Mouse (Mus musculus) activated CD4-positive, CD25-positive, alpha-beta regulatory T cell, adult 4 months (primary cell): Measurements from ENCODE around the gene Gm10803. TPM values are rescaled to one million over a fixed set of nuclear protein-coding genes. Genes with fewer than 3 reads are reported as not detected.

Experiments used
- ATAC-seq: one replicate; pipeline ENCODE4 v1.8.0; 2017
- polyA plus RNA-seq, 2 experiments: library from polyadenylated mRNA; unstranded; fragments of 100-300 nt; shearing (Covaris generic); gene quantifications; one replicate each; pipeline ENCODE4 v1.2.1; 2017

The Gm10803 gene
- polyA plus RNA-seq, 2 experiments from 2014 or later: not detected

DNA sequence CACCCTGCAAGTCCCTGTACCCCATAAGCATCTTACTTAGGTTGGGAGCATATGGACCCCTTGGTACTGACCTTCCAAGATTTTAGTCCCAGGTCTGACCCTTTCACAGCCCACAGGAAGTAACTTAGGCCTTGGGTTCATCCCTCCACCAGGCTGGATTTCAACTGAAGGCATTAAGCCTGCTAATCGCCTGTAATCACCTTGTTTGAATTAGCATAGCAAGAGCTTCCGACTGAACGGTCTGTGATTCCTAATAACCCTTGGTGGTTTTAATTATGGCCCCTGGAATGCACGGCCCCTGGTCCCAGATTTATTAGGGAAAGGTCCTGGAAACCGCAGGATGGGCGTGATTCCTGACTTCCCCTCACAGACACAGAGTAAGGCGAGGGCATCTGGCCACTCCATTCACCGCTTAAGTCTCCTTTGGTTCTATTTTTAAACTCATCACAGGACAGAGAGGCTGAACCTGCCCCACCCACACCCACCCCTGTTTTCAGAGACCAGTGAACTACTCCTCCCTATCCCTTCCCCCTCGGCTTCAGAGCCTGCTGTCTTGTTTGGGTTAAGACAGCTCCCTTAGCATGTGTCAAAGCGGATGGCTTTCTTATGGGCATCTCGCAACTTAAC, 31.9 kb downstream of the Gm10803 start:
- ATAC-seq: no peak

- ATAC-seq: no peak
Measured at GRCm38 (mm10) chr2:93593121-93593520, 32.8 kb downstream of the Gm10803 start.

DNA sequence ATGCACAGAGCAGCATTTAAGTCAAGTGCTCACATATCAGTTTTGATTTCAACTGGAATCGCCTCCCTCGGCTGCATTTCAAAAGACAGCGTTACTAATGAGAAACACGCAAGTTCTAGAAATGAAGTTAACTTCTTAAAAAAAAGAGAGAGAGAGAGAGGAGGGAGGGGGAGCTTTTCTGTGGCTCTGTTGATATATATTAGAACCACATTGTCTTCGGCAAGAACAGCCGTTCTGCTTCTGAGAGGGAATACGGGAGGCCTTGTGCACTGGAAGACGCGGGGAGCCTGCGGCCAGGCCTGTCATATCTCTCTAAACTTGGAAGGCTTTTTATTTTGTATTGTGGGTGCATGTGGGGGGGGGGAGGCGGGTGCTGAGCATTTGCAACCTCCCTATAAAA, 36.8 kb downstream of the Gm10803 start:
- ATAC-seq: no peak

- ATAC-seq: no peak
Measured at GRCm38 (mm10) chr2:93599731-93600130, 39.4 kb downstream of the Gm10803 start.

GRCm38 (mm10) chr2:93604601-93605285, 44.4 kb downstream of the Gm10803 start:
- ATAC-seq: no peak

DNA sequence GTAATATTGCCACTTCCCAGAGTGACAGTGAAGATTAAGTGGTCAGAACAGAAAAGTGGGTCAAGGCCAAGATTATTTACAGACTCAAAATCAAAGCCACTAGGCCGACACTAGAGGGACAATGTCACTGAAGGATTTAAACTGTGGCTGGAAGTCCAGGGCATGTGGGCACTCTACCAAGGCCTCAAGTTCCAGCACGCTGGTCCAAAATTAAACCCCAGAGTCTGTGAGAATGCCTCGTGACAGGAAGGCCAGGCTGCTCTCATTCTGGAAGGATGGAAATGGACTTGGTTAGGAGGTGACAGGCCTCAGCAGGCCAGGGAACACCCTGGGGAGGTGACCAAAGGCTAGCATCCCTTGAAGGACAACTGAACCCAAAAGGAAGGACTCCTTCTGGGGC, 48.4 kb downstream of the Gm10803 start:
- ATAC-seq: no peak

DNA sequence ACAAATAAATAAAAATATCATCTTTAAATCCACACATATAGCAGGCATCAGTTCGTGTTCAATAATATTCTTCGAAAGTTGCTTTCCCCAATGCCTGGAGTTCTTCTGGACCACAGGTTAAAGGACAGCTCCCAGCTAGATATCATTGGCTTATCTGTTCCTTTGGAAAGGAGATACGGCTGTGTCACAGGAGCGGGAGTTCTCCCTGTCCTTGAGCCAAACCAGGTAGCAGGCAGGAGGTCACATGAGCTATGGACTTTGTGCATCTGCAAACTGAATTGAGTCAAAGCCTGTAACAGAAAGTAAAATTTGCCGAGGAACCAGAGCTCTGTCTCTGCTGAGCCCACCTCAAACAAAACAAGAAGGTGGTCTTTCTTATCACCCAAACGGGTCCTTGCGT, 52.7 kb downstream of the Gm10803 start:
- ATAC-seq: no peak

Other genes starting within 250 kb of the Gm10803 start
- gene Tspan18, start 226.1 kb upstream of the Gm10803 start, polyA plus RNA-seq: under 1 TPM in 1 of 2 experiments, not detected in 1; 0.54 TPM
- gene Cd82, start 97.4 kb upstream of the Gm10803 start, polyA plus RNA-seq: 100 to 1,000 TPM; 408 to 719 TPM
- not detected for gene Alx4, start 81.8 kb downstream of the Gm10803 start, polyA plus RNA-seq